Mouse (Mus musculus): ENCODE measurements around the gene Gm9046.
"Not testable (repeated sequence)": the region's sequence is repeated elsewhere in the genome, so short reads cannot be mapped to it uniquely, and the experiment has no call there.

Gene Gm9046

DNA sequence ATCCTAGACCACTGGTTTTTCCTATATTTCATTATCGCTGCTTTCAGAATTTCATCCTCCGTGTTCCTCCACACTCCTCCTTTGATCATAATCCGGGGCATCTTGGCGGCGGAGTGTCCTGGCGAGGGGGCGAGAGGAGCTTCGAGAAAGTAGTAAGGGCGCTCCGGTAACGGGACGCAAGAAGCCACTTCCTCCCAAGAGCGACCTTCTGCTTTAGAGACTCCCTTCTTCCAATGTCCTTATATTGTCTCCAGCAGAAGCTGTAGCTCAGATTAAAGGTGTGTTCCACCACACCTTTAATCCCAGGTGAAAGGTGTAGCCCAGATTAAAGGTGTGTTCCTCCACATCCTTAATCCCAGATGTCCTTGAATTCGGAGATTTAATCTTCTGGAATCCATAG is at the start of gene Gm9046:
Gene Gm9046 (minus strand): TSS at position 101 of the 400 bp plus-strand sequence.
- not testable (repeated sequence) for DNase-seq (ENCODE audit: low spot score)

DNA sequence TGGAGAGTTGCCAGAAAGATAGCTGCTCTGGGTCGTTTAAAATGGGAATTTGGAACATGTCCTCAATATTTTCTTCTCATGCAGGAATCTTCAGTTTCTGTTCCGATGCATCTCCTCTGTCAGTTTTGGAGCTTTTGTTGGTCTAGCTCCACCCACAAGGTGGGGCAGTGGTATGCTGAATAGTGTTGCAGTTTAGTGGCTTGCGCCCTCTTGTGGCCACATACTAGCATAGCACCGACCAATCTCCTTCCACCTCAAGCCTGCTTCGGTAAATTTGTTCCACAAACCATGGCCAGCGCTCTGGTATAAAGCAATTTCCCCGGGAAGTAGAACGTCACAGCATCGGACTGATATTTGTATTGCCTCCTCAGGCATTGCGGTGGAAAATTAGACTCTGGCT is 27.4 kb upstream of the Gm9046 start:
- DNase-seq (ENCODE audit: low spot score), result peak; percentile 69

DNA sequence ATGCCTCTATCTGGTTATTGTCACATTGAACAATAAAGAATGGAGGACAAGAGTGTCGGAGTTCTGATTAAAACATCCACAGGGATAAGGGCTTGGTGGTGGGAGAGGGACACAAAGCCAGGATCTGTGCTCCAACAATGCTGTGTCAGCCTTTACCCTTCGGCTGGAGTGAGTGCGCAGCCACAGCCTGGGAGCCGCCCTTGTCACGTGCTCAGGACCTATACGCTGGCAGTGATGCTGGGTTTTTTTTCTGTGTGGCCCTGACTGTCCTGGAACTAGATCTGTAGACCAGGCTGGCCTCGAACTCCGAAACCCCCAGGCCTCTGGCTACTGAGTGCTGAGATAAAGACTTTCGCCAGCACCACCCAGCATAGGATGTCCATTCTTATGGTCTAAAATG is 26.5 kb upstream of the Gm9046 start:
- no peak for DNase-seq (ENCODE audit: low spot score)

DNA sequence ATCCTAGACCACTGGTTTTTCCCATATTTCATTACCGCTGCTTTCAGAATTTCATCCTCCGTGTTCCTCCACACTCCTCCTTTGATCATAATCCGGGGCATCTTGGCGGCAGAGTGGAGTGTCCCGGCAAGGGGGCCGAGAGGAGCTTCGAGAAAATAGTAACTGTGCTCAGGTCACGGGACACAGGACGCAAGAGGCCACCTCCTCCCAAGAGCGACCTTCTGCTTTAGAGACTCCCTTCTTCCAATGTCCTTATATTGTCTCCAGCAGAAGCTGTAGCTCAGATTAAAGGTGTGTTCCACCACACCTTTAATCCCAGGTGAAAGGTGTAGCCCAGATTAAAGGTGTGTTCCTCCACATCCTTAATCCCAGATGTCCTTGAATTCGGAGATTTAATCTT is 10.9 kb upstream of the Gm9046 start, which contains the start of gene Gm9049:
Gene Gm9049 (minus strand): TSS at position 101 of the 400 bp plus-strand sequence.
- DNase-seq (ENCODE audit: low spot score), result not testable (repeated sequence)

DNA sequence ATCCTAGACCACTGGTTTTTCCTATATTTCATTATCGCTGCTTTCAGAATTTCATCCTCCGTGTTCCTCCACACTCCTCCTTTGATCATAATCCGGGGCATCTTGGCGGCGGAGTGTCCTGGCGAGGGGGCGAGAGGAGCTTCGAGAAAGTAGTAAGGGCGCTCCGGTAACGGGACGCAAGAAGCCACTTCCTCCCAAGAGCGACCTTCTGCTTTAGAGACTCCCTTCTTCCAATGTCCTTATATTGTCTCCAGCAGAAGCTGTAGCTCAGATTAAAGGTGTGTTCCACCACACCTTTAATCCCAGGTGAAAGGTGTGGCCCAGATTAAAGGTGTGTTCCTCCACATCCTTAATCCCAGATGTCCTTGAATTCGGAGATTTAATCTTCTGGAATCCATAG is 5.5 kb upstream of the Gm9046 start, which contains the start of gene Gm9048:
Gene Gm9048 (minus strand): TSS at position 101 of the 400 bp plus-strand sequence.
- DNase-seq (ENCODE audit: low spot score), result not testable (repeated sequence)

DNA sequence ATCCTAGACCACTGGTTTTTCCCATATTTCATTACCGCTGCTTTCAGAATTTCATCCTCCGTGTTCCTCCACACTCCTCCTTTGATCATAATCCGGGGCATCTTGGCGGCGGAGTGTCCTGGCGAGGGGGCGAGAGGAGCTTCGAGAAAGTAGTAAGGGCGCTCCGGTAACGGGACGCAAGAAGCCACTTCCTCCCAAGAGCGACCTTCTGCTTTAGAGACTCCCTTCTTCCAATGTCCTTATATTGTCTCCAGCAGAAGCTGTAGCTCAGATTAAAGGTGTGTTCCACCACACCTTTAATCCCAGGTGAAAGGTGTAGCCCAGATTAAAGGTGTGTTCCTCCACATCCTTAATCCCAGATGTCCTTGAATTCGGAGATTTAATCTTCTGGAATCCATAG is 5.3 kb downstream of the Gm9046 start, which contains the start of gene Gm9045:
Gene Gm9045 (minus strand): TSS at position 101 of the 400 bp plus-strand sequence.
- not testable (repeated sequence) for DNase-seq (ENCODE audit: low spot score)

DNA sequence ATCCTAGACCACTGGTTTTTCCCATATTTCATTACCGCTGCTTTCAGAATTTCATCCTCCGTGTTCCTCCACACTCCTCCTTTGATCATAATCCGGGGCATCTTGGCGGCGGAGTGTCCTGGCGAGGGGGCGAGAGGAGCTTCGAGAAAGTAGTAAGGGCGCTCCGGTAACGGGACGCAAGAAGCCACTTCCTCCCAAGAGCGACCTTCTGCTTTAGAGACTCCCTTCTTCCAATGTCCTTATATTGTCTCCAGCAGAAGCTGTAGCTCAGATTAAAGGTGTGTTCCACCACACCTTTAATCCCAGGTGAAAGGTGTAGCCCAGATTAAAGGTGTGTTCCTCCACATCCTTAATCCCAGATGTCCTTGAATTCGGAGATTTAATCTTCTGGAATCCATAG is 10.7 kb downstream of the Gm9046 start, which contains the start of gene Gm9044:
Gene Gm9044 (minus strand): TSS at position 101 of the 400 bp plus-strand sequence.
- DNase-seq (ENCODE audit: low spot score), result not testable (repeated sequence)

DNA sequence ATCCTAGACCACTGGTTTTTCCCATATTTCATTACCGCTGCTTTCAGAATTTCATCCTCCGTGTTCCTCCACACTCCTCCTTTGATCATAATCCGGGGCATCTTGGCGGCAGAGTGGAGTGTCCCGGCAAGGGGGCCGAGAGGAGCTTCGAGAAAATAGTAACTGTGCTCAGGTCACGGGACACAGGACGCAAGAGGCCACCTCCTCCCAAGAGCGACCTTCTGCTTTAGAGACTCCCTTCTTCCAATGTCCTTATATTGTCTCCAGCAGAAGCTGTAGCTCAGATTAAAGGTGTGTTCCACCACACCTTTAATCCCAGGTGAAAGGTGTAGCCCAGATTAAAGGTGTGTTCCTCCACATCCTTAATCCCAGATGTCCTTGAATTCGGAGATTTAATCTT is 16.2 kb downstream of the Gm9046 start, which contains the start of gene Gm9040:
Gene Gm9040 (minus strand): TSS at position 101 of the 400 bp plus-strand sequence.
- DNase-seq (ENCODE audit: low spot score), result not testable (repeated sequence)

DNA sequence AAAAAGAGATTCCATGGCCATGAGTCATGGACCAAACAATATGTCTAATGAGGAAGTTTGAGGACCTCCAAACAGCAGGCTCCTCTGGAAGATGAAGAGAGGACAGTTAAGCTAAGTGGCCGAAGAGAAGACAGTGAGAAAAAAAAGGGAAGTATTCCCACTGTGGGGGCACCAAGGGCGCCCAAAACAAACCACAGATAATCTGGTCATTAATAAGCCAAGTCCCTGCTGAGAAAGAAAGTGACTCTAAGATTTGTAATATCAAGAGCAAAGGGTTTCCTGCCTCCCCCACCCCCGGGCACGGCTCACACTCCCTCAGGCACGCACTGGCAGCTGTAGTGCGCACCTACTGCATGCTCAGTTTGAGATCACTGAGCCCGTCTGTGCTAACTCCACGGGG is 24.0 kb downstream of the Gm9046 start:
- DNase-seq (ENCODE audit: low spot score), result no peak

DNA sequence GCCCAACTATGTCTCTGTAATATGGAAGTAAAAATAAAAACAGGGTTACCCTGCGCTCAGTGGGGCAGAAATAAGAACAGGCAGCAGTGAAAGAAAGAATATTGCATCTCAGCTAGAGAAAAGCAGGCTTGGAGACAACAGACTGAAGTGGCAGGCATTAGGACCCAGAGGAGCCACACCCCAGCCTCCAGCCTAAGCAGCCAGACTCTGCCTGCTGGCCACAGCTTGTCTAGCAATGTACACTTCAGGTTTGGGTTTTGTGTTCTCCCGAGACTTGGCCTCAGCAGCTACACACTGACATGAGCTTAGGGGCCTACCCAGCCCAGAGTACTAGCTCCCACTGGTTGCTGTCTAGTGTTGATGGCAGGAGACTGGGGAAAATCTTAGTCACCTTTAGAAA is 40.9 kb downstream of the Gm9046 start:
- DNase-seq (ENCODE audit: low spot score), result not testable (repeated sequence)

DNA sequence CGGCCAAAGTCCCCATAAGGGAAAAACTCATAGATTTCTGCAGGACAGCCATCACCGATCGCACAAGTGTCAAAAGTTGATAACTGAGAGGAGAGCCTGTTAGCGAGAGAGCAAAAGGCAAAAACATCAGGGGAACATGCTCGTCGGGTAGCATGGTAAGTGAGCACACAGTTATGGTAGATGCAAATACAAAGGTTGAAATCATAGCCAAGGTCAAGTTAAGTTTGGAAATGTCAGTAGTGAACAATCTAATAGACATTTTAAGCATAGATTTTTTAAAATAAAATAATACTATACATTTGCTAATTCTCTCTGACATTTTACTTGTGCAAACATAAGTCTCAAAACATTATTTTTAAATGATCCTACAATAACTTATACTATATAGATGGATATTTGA is 48.1 kb downstream of the Gm9046 start, which contains the start of gene Iltifb:
Gene Iltifb (minus strand): TSS at position 101 of the 400 bp plus-strand sequence.
- no peak for DNase-seq (ENCODE audit: low spot score)

All from ovary, postnatal 14 days (tissue).